Mouse (Mus musculus) megakaryocyte progenitor cell, adult 5-6 weeks (primary cell): ENCODE results near the gene Aldh1l1. TPM values are rescaled to one million over a fixed set of nuclear protein-coding genes. Genes with fewer than 3 reads are reported as not detected.

Experiments used
- ATAC-seq: replicated peaks from 2 replicates; pipeline ENCODE4 v1.8.0; 2016; ENCODE audit warnings: mild to moderate bottlenecking, moderate TSS enrichment, inconsistent platforms; ENCODE audit not compliant: poor library complexity
- total RNA-seq, 2 experiments: library from RNA; stranded (forward) in 1 of 2; stranded (reverse) in 1 of 2; fragments of 157-497, 149-512 nt in 1 of 2; fragments of 200-1000 nt in 1 of 2; gene quantifications; 2 replicates each; pipeline versions ENCODE4 v1.2.3 to v1.2.4; 2015 to 2017

The Aldh1l1 gene
- total RNA-seq (2015) (1.1 TPM in 2 replicates), total RNA-seq (2017) (2.0 and 2.4 TPM in 2 replicates)

GRCm38 (mm10) chr6:90486176-90486921 is at the start of gene Aldh1l1:
Gene Aldh1l1 (plus strand): TSS chr6:90486427.
- ATAC-seq, result no peak

- ATAC-seq, result no peak
Measured at GRCm38 (mm10) chr6:90437041-90437440, 49.2 kb upstream of the Aldh1l1 start.

GRCm38 (mm10) chr6:90446883-90447282 is 39.3 kb upstream of the Aldh1l1 start:
- ATAC-seq, result no peak

GRCm38 (mm10) chr6:90450179-90450578 is 36.0 kb upstream of the Aldh1l1 start:
- ATAC-seq, result peak; percentile 57; the same call in 1 of the 2 replicates

GRCm38 (mm10) chr6:90450697-90451096 is 35.5 kb upstream of the Aldh1l1 start:
- no peak for ATAC-seq

- no peak for ATAC-seq
Measured at GRCm38 (mm10) chr6:90451512-90451911, 34.7 kb upstream of the Aldh1l1 start.

- no peak for ATAC-seq
Measured at GRCm38 (mm10) chr6:90452603-90453002, 33.6 kb upstream of the Aldh1l1 start.

- no peak for ATAC-seq
Measured at GRCm38 (mm10) chr6:90453751-90454150, 32.5 kb upstream of the Aldh1l1 start.

GRCm38 (mm10) chr6:90457421-90457820 is 28.8 kb upstream of the Aldh1l1 start:
- no peak for ATAC-seq

- no peak for ATAC-seq
Measured at GRCm38 (mm10) chr6:90461181-90461580, 25.0 kb upstream of the Aldh1l1 start.

- 0 out of 2 replicates have a peak, but pooled peaks have one; percentile 2 for ATAC-seq
Measured at GRCm38 (mm10) chr6:90461771-90462170, 24.5 kb upstream of the Aldh1l1 start.

- ATAC-seq, result peak; percentile 33; the same call in 1 of the 2 replicates
Measured at GRCm38 (mm10) chr6:90462181-90462706, 24.0 kb upstream of the Aldh1l1 start, which contains the start of gene Klf15. Gene Klf15 (plus strand): TSS chr6:90462576.

- ATAC-seq, result no peak
Measured at GRCm38 (mm10) chr6:90462841-90463227, 23.4 kb upstream of the Aldh1l1 start.

GRCm38 (mm10) chr6:90463228-90463862 is 22.9 kb upstream of the Aldh1l1 start:
- peak; percentile 40 for ATAC-seq

GRCm38 (mm10) chr6:90463890-90464421 is 22.3 kb upstream of the Aldh1l1 start:
- no peak for ATAC-seq

GRCm38 (mm10) chr6:90465028-90465640 is 21.1 kb upstream of the Aldh1l1 start:
- no peak for ATAC-seq

- ATAC-seq, result no peak
Measured at GRCm38 (mm10) chr6:90466079-90466478, 20.1 kb upstream of the Aldh1l1 start.

GRCm38 (mm10) chr6:90466847-90467410 is 19.3 kb upstream of the Aldh1l1 start:
- no peak for ATAC-seq

- no peak for ATAC-seq
Measured at GRCm38 (mm10) chr6:90468216-90468615, 18.0 kb upstream of the Aldh1l1 start.

- ATAC-seq, result no peak
Measured at GRCm38 (mm10) chr6:90469041-90469440, 17.2 kb upstream of the Aldh1l1 start.

- no peak for ATAC-seq
Measured at GRCm38 (mm10) chr6:90470255-90470654, 16.0 kb upstream of the Aldh1l1 start.
